Mouse (Mus musculus): ENCODE measurements at regions not wholly inside any gene's neighbourhood (a gene's known extent, or its start where the extent isn't known, plus 50 kb on each side); places are given as distances from the start of the nearest gene placed in this dataset.
"Not testable (repeated sequence)": the region's sequence is repeated elsewhere in the genome, so short reads cannot be mapped to it uniquely, and the experiment has no call there.

- not testable (repeated sequence) for H3K4me1 ChIP-seq (ENCODE audit: control insufficient read depth, insufficient read depth, low read length); H3K27ac ChIP-seq (ENCODE audit: low read length); H3K4me2 ChIP-seq (ENCODE audit: low read depth, low read length); H3K9me3 ChIP-seq (replicated peaks; ENCODE audit: control insufficient read depth, low read length); H3K27me3 ChIP-seq (ENCODE audit: control insufficient read depth, insufficient read depth, low read length); ATAC-seq (replicated peaks; ENCODE audit: extremely low read depth, insufficient read depth, low FRiP score); H3K9ac ChIP-seq (ENCODE audit: low read length); H3K4me3 ChIP-seq (ENCODE audit: low read length); H3K36me3 ChIP-seq (ENCODE audit: control insufficient read depth, insufficient read depth)
Measured at GRCm38 (mm10) chr4:28235516-28235915, 577.4 kb upstream of the Epha7 start.

GRCm38 (mm10) chr4:28242272-28242671 lies 570.7 kb upstream of the Epha7 start:
- Histone ChIP-seq H3K4me2 (ENCODE audit: low read depth, low read length) (no peak overlapping the region), H3K9me3 (replicated peaks; ENCODE audit: control insufficient read depth, low read length) (no peaks in the 10 kb centered on the region), H3K36me3 (ENCODE audit: control insufficient read depth, insufficient read depth) (no peaks in the 10 kb centered on the region), H3K4me3 (ENCODE audit: low read length) (no peak overlapping the region), H3K27ac (ENCODE audit: low read length) (no peak overlapping the region), H3K9ac (ENCODE audit: low read length) (no peak overlapping the region), H3K4me1 (ENCODE audit: control insufficient read depth, insufficient read depth, low read length) (no peaks in the 10 kb centered on the region), H3K27me3 (ENCODE audit: control insufficient read depth, insufficient read depth, low read length) (no peaks in the 10 kb centered on the region)
- ATAC-seq (replicated peaks; ENCODE audit: extremely low read depth, insufficient read depth, low FRiP score): no peak
- WGBS: 92% methylated on average over 1 of the region's 1 CpGs
